Mouse (Mus musculus) liver, adult 2 months (tissue): ENCODE results near the gene Ece1.

Source experiments
- CTCF ChIP-seq: fragments of 200-500 bp; IDR thresholded peaks from 2 replicates; pipeline ENCODE4 v1.5.1; 2011; ENCODE audit warnings: low read depth, low read length, control low read depth
- POLR2A ChIP-seq: fragments of 200-500 bp; IDR thresholded peaks from 2 replicates; pipeline ENCODE4 v1.6.1; 2011; ENCODE audit warnings: low read length, control low read depth; ENCODE audit not compliant: insufficient read depth; ENCODE audit errors: extremely low read depth

DNA sequence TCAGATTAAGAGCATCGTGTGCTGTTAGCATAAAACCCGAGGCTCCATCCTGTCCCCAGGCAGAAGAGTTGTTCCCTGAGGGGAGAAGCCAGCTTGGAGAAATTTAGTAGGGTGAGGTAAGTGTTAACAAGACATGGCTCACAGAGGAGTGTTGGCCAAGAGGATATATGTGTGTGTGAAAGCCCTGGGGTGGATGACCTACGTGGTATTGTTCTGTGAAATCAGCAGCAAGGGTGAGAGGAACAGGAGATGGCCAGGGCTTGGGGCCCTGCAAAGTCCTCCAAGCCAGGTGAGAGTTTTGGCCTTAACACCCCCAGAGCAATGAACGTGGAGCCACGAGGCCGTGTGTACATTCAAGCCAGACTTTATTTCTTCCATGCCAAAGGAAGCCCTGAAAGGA lies 14.8 kb downstream of the Ece1 start:
- TF ChIP-seq CTCF (no peak), POLR2A (no peak)
